16 mouse cellular contexts compared by ENCODE assay signal in genomic region chr14:110824642-110825041, GRCm38 (mm10).
A peak's percentile ranks its signal among the peaks of the same experiment; 100 is the strongest.
DNase-seq lines count a peak whose midpoint lies in the region; ATAC-seq and TF ChIP-seq lines count a peak whose summit lies in the region.
"Had no signal": no experiment of that assay in that cellular context is flagged by ENCODE, and none has a peak within 500 bp of the region (broad histone marks: within the 10 kb centered on the region; RNA-seq: fewer than 3 reads in every experiment).

No protein-coding gene starts in this region.

- no peak for ATAC-seq in hindbrain, postnatal 0 days
- ATAC-seq in hindbrain, embryonic 13.5 days (ENCODE audit: low FRiP score) = no peak; the same call in 1 of the 2 replicates
- no peak for ATAC-seq in Patski
- peak; percentile 46; the same call in 1 of the 2 replicates for ATAC-seq in forebrain, embryonic 15.5 days (replicated peaks)
- ATAC-seq in erythroid progenitor cell, adult 5-6 weeks (replicated peaks; ENCODE audit: low FRiP score, poor library complexity, severe bottlenecking) = no peak

- H3K9me3 ChIP-seq in hindbrain, postnatal 0 days (ENCODE audit: low read length) = no peaks in the 10 kb centered on the region
- no peaks in the 10 kb centered on the region for H3K9me3 ChIP-seq in hindbrain, embryonic 13.5 days
- H3K9me3 ChIP-seq in forebrain, embryonic 15.5 days = no peaks in the 10 kb centered on the region
- H3K9me3 ChIP-seq: hindbrain, embryonic 12.5 days; limb, embryonic 15.5 days; lung, embryonic 15.5 days; midbrain, embryonic 12.5 days had no signal

- no peaks in the 10 kb centered on the region for H3K4me1 ChIP-seq in hindbrain, postnatal 0 days (ENCODE audit: insufficient read depth, low read length)
- no peaks in the 10 kb centered on the region for H3K4me1 ChIP-seq in hindbrain, embryonic 13.5 days (replicated peaks)
- no peaks in the 10 kb centered on the region for H3K4me1 ChIP-seq in forebrain, embryonic 15.5 days
- H3K4me1 ChIP-seq: hindbrain, embryonic 12.5 days; limb, embryonic 15.5 days; lung, embryonic 15.5 days; midbrain, embryonic 12.5 days had no signal

- no peak overlapping the region for H3K9ac ChIP-seq in hindbrain, postnatal 0 days (replicated peaks; ENCODE audit: low read length)
- no peak overlapping the region for H3K9ac ChIP-seq in hindbrain, embryonic 13.5 days
- no peak overlapping the region for H3K9ac ChIP-seq in forebrain, embryonic 15.5 days (replicated peaks)
- H3K9ac ChIP-seq: hindbrain, embryonic 12.5 days; limb, embryonic 15.5 days; lung, embryonic 15.5 days; midbrain, embryonic 12.5 days had no signal

- CTCF ChIA-PET in Patski (lab: Charles Lee) = no interaction called here

- POLR2A ChIA-PET in Patski (lab: Charles Lee) = no interaction called here

- no peak overlapping the region for H3K4me3 ChIP-seq in hindbrain, postnatal 0 days (ENCODE audit: low read length)
- H3K4me3 ChIP-seq in hindbrain, embryonic 13.5 days = no peak overlapping the region
- no peak overlapping the region for H3K4me3 ChIP-seq in forebrain, embryonic 15.5 days
- H3K4me3 ChIP-seq: hindbrain, embryonic 12.5 days; limb, embryonic 15.5 days; lung, embryonic 15.5 days; midbrain, embryonic 12.5 days had no signal

- TF ChIP-seq CTCF in hindbrain, postnatal 0 days (IDR thresholded peaks at IDR 0.05; ENCODE audit: low read depth) = peak; percentile 64
- TF ChIP-seq CTCF in Patski (IDR thresholded peaks at IDR 0.05) = peak; percentile 8

- H3K27ac ChIP-seq in hindbrain, postnatal 0 days = no peak overlapping the region
- H3K27ac ChIP-seq in hindbrain, embryonic 13.5 days = no peak overlapping the region
- no peak overlapping the region for H3K27ac ChIP-seq in forebrain, embryonic 15.5 days (replicated peaks)
- H3K27ac ChIP-seq: hindbrain, embryonic 12.5 days; limb, embryonic 15.5 days; lung, embryonic 15.5 days; midbrain, embryonic 12.5 days had no signal

- H3K27me3 ChIP-seq in hindbrain, postnatal 0 days (ENCODE audit: insufficient read depth, low read length) = no peaks in the 10 kb centered on the region
- no peaks in the 10 kb centered on the region for H3K27me3 ChIP-seq in hindbrain, embryonic 13.5 days
- no peaks in the 10 kb centered on the region for H3K27me3 ChIP-seq in Patski
- H3K27me3 ChIP-seq in forebrain, embryonic 15.5 days = no peaks in the 10 kb centered on the region
- H3K27me3 ChIP-seq: CH12.LX; hindbrain, embryonic 12.5 days; limb, embryonic 15.5 days; lung, embryonic 15.5 days; midbrain, embryonic 12.5 days had no signal

- no peaks in the 10 kb centered on the region for H3K36me3 ChIP-seq in hindbrain, postnatal 0 days (ENCODE audit: insufficient read depth, low read length)
- no peaks in the 10 kb centered on the region for H3K36me3 ChIP-seq in hindbrain, embryonic 13.5 days
- no peaks in the 10 kb centered on the region for H3K36me3 ChIP-seq in forebrain, embryonic 15.5 days
- H3K36me3 ChIP-seq: hindbrain, embryonic 12.5 days; limb, embryonic 15.5 days; lung, embryonic 15.5 days; midbrain, embryonic 12.5 days had no signal

- in situ Hi-C loops in Patski (cut with MboI; ENCODE audit: low pct_unique_long_range_greater_than_20kb) = no loop called here

- peak; percentile 72 for DNase-seq in hindbrain, postnatal 0 days (ENCODE audit: low spot score)
- DNase-seq in 416B (ENCODE audit: low read depth) (peak; percentile 40), Patski (ENCODE audit: low read depth, low spot score) (no peak), MN1 (ENCODE audit: low spot score) (no peak)
- DNase-seq in layer of hippocampus, adult 18-20 months (ENCODE audit: low spot score in 2 of 2) = no peak
- DNase-seq: heart, adult 18-20 months; kidney, postnatal 10 days; layer of hippocampus, postnatal 36 days had no signal

- H3K4me2 ChIP-seq in hindbrain, postnatal 0 days (ENCODE audit: low read depth, low read length) = no peak overlapping the region
- no peak overlapping the region for H3K4me2 ChIP-seq in hindbrain, embryonic 13.5 days
- H3K4me2 ChIP-seq in forebrain, embryonic 15.5 days (replicated peaks) = no peak overlapping the region
- H3K4me2 ChIP-seq: hindbrain, embryonic 12.5 days; limb, embryonic 15.5 days; lung, embryonic 15.5 days; midbrain, embryonic 12.5 days had no signal

Comparison
In these comparisons a context has a peak if more than half of its experiments do, and no peak if none do; other contexts are left out.
1. DNase-seq: peak in hindbrain, postnatal 0 days (single experiment) and 416B (single experiment); none in Patski (single experiment), layer of hippocampus, adult 18-20 months (0 of 2) and MN1 (single experiment).